Mouse (Mus musculus) limb, embryonic 14.5 days (tissue): ENCODE data around the gene Mtx1. TPM values are rescaled to one million over a fixed set of nuclear protein-coding genes. Genes with fewer than 3 reads are reported as not detected.
A peak's percentile ranks its signal among the peaks of the same experiment; 100 is the strongest.
"Not testable (repeated sequence)": the region's sequence is repeated elsewhere in the genome, so short reads cannot be mapped to it uniquely, and the experiment has no call there.

Experiments
- ATAC-seq: fragments of 200-750 bp; cut with Nextera tagmentation; 2 replicates; pipeline ENCODE4 v1.8.0; 2017; ENCODE audit warnings: low read depth, moderate number of reproducible peaks, moderate TSS enrichment; ENCODE audit not compliant: low FRiP score
- DNase-seq: peaks from one replicate; pipeline ENCODE4 v3.0.0-alpha.2; 2015; ENCODE audit warnings: low spot score
- H3K27ac ChIP-seq: fragments of 300-500 bp; sonication (generic); replicated peaks from 2 replicates; pipeline ENCODE4 v1.5.1; 2014; ENCODE audit warnings: low read depth, mild to moderate bottlenecking, low read length, moderate library complexity, mixed read lengths
- H3K27me3 ChIP-seq: fragments of 300-500 bp; sonication (generic); 2 replicates; pipeline ENCODE4 v1.6.1; 2014; ENCODE audit warnings: low read length, mixed read lengths; ENCODE audit not compliant: control insufficient read depth, insufficient read depth
- H3K36me3 ChIP-seq: fragments of 300-500 bp; sonication (generic); 2 replicates; pipeline ENCODE4 v1.6.1; 2014; ENCODE audit warnings: mild to moderate bottlenecking, low read length, moderate library complexity, mixed read lengths; ENCODE audit not compliant: control insufficient read depth, insufficient read depth
- H3K4me1 ChIP-seq: fragments of 300-500 bp; sonication (generic); 2 replicates; pipeline ENCODE4 v1.6.1; 2014; ENCODE audit warnings: antibody characterized with exemption, low read length, mixed read lengths; ENCODE audit not compliant: control insufficient read depth, insufficient read depth
- H3K4me2 ChIP-seq: fragments of 300-500 bp; sonication (generic); replicated peaks from 2 replicates; pipeline ENCODE4 v1.6.1; 2014; ENCODE audit warnings: low read depth, mild to moderate bottlenecking, low read length, moderate library complexity; ENCODE audit not compliant: severe bottlenecking
- H3K4me3 ChIP-seq: fragments of 300-500 bp; sonication (generic); replicated peaks from 2 replicates; pipeline ENCODE4 v1.5.1; 2014; ENCODE audit warnings: low read length
- H3K9ac ChIP-seq: fragments of 300-500 bp; sonication (generic); 2 replicates; pipeline ENCODE4 v1.6.1; 2014; ENCODE audit warnings: mild to moderate bottlenecking, low read depth, low read length, moderate library complexity; ENCODE audit not compliant: severe bottlenecking
- H3K9me3 ChIP-seq: fragments of 300-500 bp; sonication (generic); 2 replicates; pipeline ENCODE4 v1.6.1; 2016; ENCODE audit warnings: low read length; ENCODE audit not compliant: control insufficient read depth
- POLR2A ChIP-seq: fragments of 200-500 bp; IDR thresholded peaks from 2 replicates; pipeline ENCODE4 v1.8.0; 2012; ENCODE audit warnings: inconsistent platforms, mild to moderate bottlenecking, moderate library complexity, borderline replicate concordance; ENCODE audit not compliant: insufficient read depth, insufficient read length; ENCODE audit errors: extremely low read depth
- WGBS: fragments of 180-500 bp; shearing (Covaris S2); extraction: QIAGEN DNeasy Blood & Tissue Kit; methylation state at CpG from one replicate; pipeline ENCODE4 v1.1.7; 2014; 5-methylcytosine and 5-hydroxymethylcytosine counted together
- polyA plus RNA-seq, 2 experiments: library from polyadenylated mRNA; depleted of rRNA in 1 of 2; stranded (reverse) in 1 of 2; unstranded in 1 of 2; fragments of >200 nt; fragmentation: Nextera tagmentation in 1 of 2; extraction: Ambion mirVana in 1 of 2; gene quantifications; 2 replicates each; pipeline versions ENCODE4 v1.2.1 to v1.2.3; 2012 to 2014

Gene Mtx1
- polyA plus RNA-seq, 2 experiments, result 163 to 196 TPM

GRCm38 (mm10) chr3:89165268-89165870 lies 61.5 kb downstream of the Mtx1 start:
- Histone ChIP-seq H3K27ac (peak overlapping the region; percentile 97), H3K9ac (peak overlapping the region; percentile 96), H3K4me1 (peaks cover 12% of the 10 kb centered on the region), H3K36me3 (peaks cover 41% of the 10 kb centered on the region), H3K27me3 (no peaks in the 10 kb centered on the region), H3K4me2 (peak overlapping the region; percentile 47), H3K9me3 (no peaks in the 10 kb centered on the region), H3K4me3 (peak overlapping the region; percentile 81)
- TF ChIP-seq POLR2A, result no peak
- DNase-seq (no peak), ATAC-seq (no peak)
- 16% methylated on average over 12 of the region's 12 CpGs for WGBS

DNA sequence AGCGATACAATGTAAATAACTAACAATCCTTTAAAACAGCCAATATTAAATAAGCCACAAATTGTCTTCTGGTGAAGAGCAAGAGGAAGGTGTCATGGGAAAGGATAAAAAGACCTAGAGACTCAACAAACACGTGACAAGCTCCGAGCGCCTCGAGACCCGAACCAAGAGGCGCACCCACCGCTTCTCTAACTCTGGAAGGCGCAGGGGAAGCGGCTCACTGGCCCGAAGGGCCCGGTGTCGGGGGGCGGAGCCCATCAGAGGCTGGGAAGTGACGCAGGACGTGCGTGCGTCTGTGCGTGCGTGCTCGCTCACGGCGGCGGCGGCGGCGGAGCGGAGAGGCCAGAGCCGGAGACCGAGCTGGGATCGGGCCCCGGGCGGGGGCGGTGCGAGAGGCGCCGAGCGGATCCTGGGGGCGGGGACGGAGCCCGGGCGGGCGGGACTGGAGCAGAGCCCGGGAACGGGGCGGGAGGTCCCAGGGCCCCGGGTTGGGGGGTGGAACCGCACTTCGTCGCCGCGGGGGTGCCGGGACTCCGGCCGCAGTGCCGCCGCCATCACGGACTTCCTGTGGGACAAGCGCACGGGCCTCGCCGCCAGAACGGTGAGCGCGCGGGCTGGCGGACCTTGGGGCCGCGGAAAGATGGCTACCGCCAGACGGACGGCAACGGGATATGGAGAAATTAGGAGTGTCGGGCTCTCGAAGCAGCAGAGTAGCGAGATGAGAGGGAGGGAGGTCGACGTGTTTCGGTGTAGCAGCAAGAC lies 62.2 kb downstream of the Mtx1 start, which contains the start of gene Clk2:
TSS of gene Clk2 (plus strand) at position 290 of the 762 bp plus-strand sequence.
- Histone ChIP-seq H3K9ac (peak within 1 kb of the TSS; percentile 96), H3K4me2 (peak within 1 kb of the TSS; percentile 47), H3K36me3 (peaks cover 34% of the 10 kb centered on the region), H3K27me3 (no peaks in the 10 kb centered on the region), H3K27ac (peak within 1 kb of the TSS; percentile 97), H3K9me3 (no peaks in the 10 kb centered on the region), H3K4me1 (peaks cover 13% of the 10 kb centered on the region), H3K4me3 (peak within 1 kb of the TSS; percentile 81)
- ATAC-seq (peak; percentile 97), DNase-seq (peak; percentile 89)
- WGBS, result under 1% methylated on average over 74 of the region's 79 CpGs
- peak; percentile 72; the same call in 1 of the 2 replicates for TF ChIP-seq POLR2A

GRCm38 (mm10) chr3:89163643-89164245 lies 63.1 kb downstream of the Mtx1 start:
- Histone ChIP-seq H3K27ac (no peak overlapping the region), H3K4me3 (peak overlapping the region; percentile 81), H3K36me3 (peaks cover 25% of the 10 kb centered on the region), H3K9ac (peak overlapping the region; percentile 96; the same call in 1 of the 2 replicates), H3K27me3 (peaks cover 9% of the 10 kb centered on the region), H3K4me1 (peaks cover 21% of the 10 kb centered on the region), H3K4me2 (peak overlapping the region; percentile 47), H3K9me3 (no peaks in the 10 kb centered on the region)
- 70% methylated on average over 5 of the region's 5 CpGs for WGBS
- DNase-seq (no peak), ATAC-seq (no peak)
- no peak for TF ChIP-seq POLR2A

- peaks cover 19% of the 10 kb centered on the region for H3K36me3 ChIP-seq
- no peak overlapping the region for H3K9ac ChIP-seq
- no peak for TF ChIP-seq POLR2A
- ATAC-seq, result no peak
- H3K4me1 ChIP-seq, result peaks cover 21% of the 10 kb centered on the region
- no peaks in the 10 kb centered on the region for H3K9me3 ChIP-seq
- H3K4me2 ChIP-seq, result no peak overlapping the region
- no peak overlapping the region for H3K27ac ChIP-seq
- WGBS, result 63% methylated on average over 1 of the region's 1 CpGs
- no peak for DNase-seq
- no peak overlapping the region for H3K4me3 ChIP-seq
- peaks cover 15% of the 10 kb centered on the region for H3K27me3 ChIP-seq
Observed at GRCm38 (mm10) chr3:89163123-89163522, 63.8 kb downstream of the Mtx1 start.

GRCm38 (mm10) chr3:89161786-89162185 lies 65.1 kb downstream of the Mtx1 start:
- WGBS, result 71% methylated on average over 4 of the region's 4 CpGs
- no peak overlapping the region for H3K4me2 ChIP-seq
- no peak overlapping the region for H3K4me3 ChIP-seq
- peaks cover 17% of the 10 kb centered on the region for H3K27me3 ChIP-seq
- H3K36me3 ChIP-seq, result peaks cover 6% of the 10 kb centered on the region
- no peak for ATAC-seq
- no peak for TF ChIP-seq POLR2A
- no peaks in the 10 kb centered on the region for H3K9me3 ChIP-seq
- peaks cover 21% of the 10 kb centered on the region for H3K4me1 ChIP-seq
- H3K9ac ChIP-seq, result no peak overlapping the region
- DNase-seq, result no peak
- no peak overlapping the region for H3K27ac ChIP-seq

- Histone ChIP-seq H3K4me1 (peaks cover 19% of the 10 kb centered on the region), H3K27me3 (peaks cover 17% of the 10 kb centered on the region)
- not testable (repeated sequence) for H3K27ac ChIP-seq, H3K9ac ChIP-seq, H3K36me3 ChIP-seq, H3K9me3 ChIP-seq, ATAC-seq, DNase-seq, H3K4me2 ChIP-seq, H3K4me3 ChIP-seq
Observed at GRCm38 (mm10) chr3:89161207-89161606, 65.7 kb downstream of the Mtx1 start.
